9 mouse cellular contexts compared by ENCODE assay signal in genomic region chr8:122106270-122106669, GRCm38 (mm10).
A peak's percentile ranks its signal among the peaks of the same experiment; 100 is the strongest.
DNase-seq lines count a peak whose midpoint lies in the region; ATAC-seq lines count a peak whose summit lies in the region.
"Had no signal": no experiment of that assay in that cellular context is flagged by ENCODE, and none has a peak within 500 bp of the region (broad histone marks: within the 10 kb centered on the region; RNA-seq: fewer than 3 reads in every experiment).

No protein-coding gene starts in this region.

- no peak overlapping the region for H3K27ac ChIP-seq in heart, embryonic 12.5 days (ENCODE audit: poor library complexity, severe bottlenecking)
- H3K27ac ChIP-seq: midbrain, embryonic 12.5 days had no signal

- peaks cover 65% of the 10 kb centered on the region for H3K4me1 ChIP-seq in heart, embryonic 12.5 days (replicated peaks)

- H3K9ac ChIP-seq in heart, embryonic 12.5 days, result no peak overlapping the region
- H3K9ac ChIP-seq: midbrain, embryonic 12.5 days had no signal

- H3K4me3 ChIP-seq in heart, embryonic 12.5 days, result no peak overlapping the region
- H3K4me3 ChIP-seq: midbrain, embryonic 12.5 days had no signal

- 17% methylated on average over 9 of the region's 9 CpGs for WGBS in heart, embryonic 12.5 days

- intact Hi-C loops in left cerebral cortex, postnatal 4 days (cut with DNase I), result no loop called here

- H3K9me3 ChIP-seq in heart, embryonic 12.5 days (replicated peaks), result no peaks in the 10 kb centered on the region
- H3K9me3 ChIP-seq: midbrain, embryonic 12.5 days had no signal

- DNase-seq in left cerebral cortex, postnatal 4 days, result peak; percentile 90
- DNase-seq in left cerebral cortex, adult 9 months (ENCODE audit: low spot score in 2 of 2), result no peak
- peak; percentile 79 for DNase-seq in adrenal gland, postnatal 25 days
- DNase-seq in kidney, postnatal 4 days, result peak; percentile 71 to 79
- DNase-seq in ovary, postnatal 14 days (ENCODE audit: low spot score), result peak; percentile 45
- no peak for DNase-seq in thymus, postnatal 14 days
- no peak for DNase-seq in right cerebral cortex, adult 2 months (ENCODE audit: low spot score in 2 of 2)

- H3K4me2 ChIP-seq in heart, embryonic 12.5 days, result no peak overlapping the region
- H3K4me2 ChIP-seq: midbrain, embryonic 12.5 days had no signal

- no peaks in the 10 kb centered on the region for H3K36me3 ChIP-seq in heart, embryonic 12.5 days
- H3K36me3 ChIP-seq: midbrain, embryonic 12.5 days had no signal

- ATAC-seq in heart, embryonic 12.5 days (ENCODE audit: insufficient number of reproducible peaks, low FRiP score), result peak; percentile 63

- no peaks in the 10 kb centered on the region; the same call in 1 of the 2 replicates for H3K27me3 ChIP-seq in heart, embryonic 12.5 days (replicated peaks)
- H3K27me3 ChIP-seq: midbrain, embryonic 12.5 days had no signal

Comparison
In these comparisons a context has a peak if more than half of its experiments do, and no peak if none do; other contexts are left out.
1. DNase-seq: peak in left cerebral cortex, postnatal 4 days (single experiment), adrenal gland, postnatal 25 days (single experiment), kidney, postnatal 4 days (2 of 2) and ovary, postnatal 14 days (single experiment); none in left cerebral cortex, adult 9 months (0 of 2), thymus, postnatal 14 days (single experiment) and right cerebral cortex, adult 2 months (0 of 2).